Mouse (Mus musculus) hindbrain, postnatal 0 days (tissue): ENCODE data around the gene Usp26. TPM values are rescaled to one million over a fixed set of nuclear protein-coding genes. Genes with fewer than 3 reads are reported as not detected.

Experiments used
- ATAC-seq: fragments of 200-750 bp; cut with Nextera tagmentation; 2 replicates; pipeline ENCODE4 v1.8.0; 2017; ENCODE audit warnings: mild to moderate bottlenecking, moderate TSS enrichment, moderate library complexity
- DNase-seq: peaks from one replicate; pipeline ENCODE4 v3.0.0-alpha.2; 2015; ENCODE audit warnings: low spot score
- H3K27ac ChIP-seq: fragments of 300-500 bp; sonication (generic); 2 replicates; pipeline ENCODE4 v1.5.1; 2014; ENCODE audit warnings: mild to moderate bottlenecking
- H3K27me3 ChIP-seq: fragments of 300-500 bp; sonication (generic); 2 replicates; pipeline ENCODE4 v1.6.1; 2014; ENCODE audit warnings: low read length, mixed read lengths; ENCODE audit not compliant: insufficient read depth
- H3K36me3 ChIP-seq: fragments of 300-500 bp; sonication (generic); 2 replicates; pipeline ENCODE4 v1.6.1; 2014; ENCODE audit warnings: low read length, mixed read lengths; ENCODE audit not compliant: insufficient read depth
- H3K4me1 ChIP-seq: fragments of 300-500 bp; sonication (generic); 2 replicates; pipeline ENCODE4 v1.6.1; 2014; ENCODE audit warnings: antibody characterized with exemption, low read length, mixed read lengths; ENCODE audit not compliant: insufficient read depth
- H3K4me2 ChIP-seq: fragments of 300-500 bp; sonication (generic); 2 replicates; pipeline ENCODE4 v1.6.1; 2014; ENCODE audit warnings: low read depth, mild to moderate bottlenecking, low read length, moderate library complexity, mixed read lengths
- H3K4me3 ChIP-seq: fragments of 300-500 bp; sonication (generic); 2 replicates; pipeline ENCODE4 v1.5.1; 2014; ENCODE audit warnings: low read length
- H3K9ac ChIP-seq: fragments of 300-500 bp; sonication (generic); replicated peaks from 2 replicates; pipeline ENCODE4 v1.6.1; 2014; ENCODE audit warnings: mild to moderate bottlenecking, low read length, moderate library complexity, mixed read lengths
- H3K9me3 ChIP-seq: fragments of 300-500 bp; sonication (generic); 2 replicates; pipeline ENCODE4 v1.6.1; 2016; ENCODE audit warnings: low read length, mixed read lengths
- CTCF ChIP-seq: IDR thresholded peaks from 2 replicates; pipeline ENCODE4 v1.5.1; 2016; ENCODE audit warnings: antibody characterized with exemption, control low read depth, low read depth
- WGBS: fragments of 180-500 bp; shearing (Covaris S2); extraction: QIAGEN DNeasy Blood & Tissue Kit; methylation state at CpG from one replicate; pipeline ENCODE4 v1.1.7; 2014; 5-methylcytosine and 5-hydroxymethylcytosine counted together
- polyA plus RNA-seq: library from polyadenylated mRNA; unstranded; fragments of >200 nt; fragmentation: Nextera tagmentation; extraction: Ambion mirVana; gene quantifications from 2 replicates; pipeline ENCODE4 v1.2.1, GENCODE M21; 2015
- total RNA-seq: library from RNA; depleted of rRNA; stranded (reverse); fragments of >200 nt; gene quantifications from 2 replicates; pipeline ENCODE4 v1.2.3, GENCODE M21; 2014; rRNA removed

Gene Usp26
- total RNA-seq (not detected in 2 replicates), polyA plus RNA-seq (not detected in 2 replicates)

DNA sequence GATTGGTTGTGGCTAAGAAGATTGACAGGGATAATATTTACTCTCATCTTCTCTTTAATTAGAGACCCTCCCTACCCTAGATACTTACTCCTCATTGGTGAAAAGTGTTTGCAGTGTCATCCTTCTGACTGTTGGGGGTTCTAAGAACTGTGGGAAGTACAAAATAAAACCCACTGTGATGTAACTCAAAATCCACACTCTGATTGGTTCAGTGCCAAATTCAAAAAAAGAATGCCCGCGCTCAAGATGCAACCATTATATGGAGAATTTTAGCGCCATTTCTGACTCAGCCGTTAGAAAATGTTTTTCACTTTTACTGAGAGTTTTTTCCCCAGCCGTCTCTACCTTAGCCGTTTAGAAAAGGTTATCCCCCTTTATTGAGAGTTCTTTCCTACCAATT is at the start of gene Usp26:
TSS of gene Usp26 (minus strand) at position 101 of the 400 bp plus-strand sequence.
- Histone ChIP-seq H3K27me3 (no peaks in the 10 kb centered on the region), H3K4me2 (no peak within 1 kb of the TSS), H3K9me3 (no peaks in the 10 kb centered on the region), H3K27ac (no peak within 1 kb of the TSS), H3K36me3 (no peaks in the 10 kb centered on the region), H3K4me3 (no peak within 1 kb of the TSS), H3K4me1 (no peaks in the 10 kb centered on the region), H3K9ac (no peak within 1 kb of the TSS)
- DNase-seq (no peak), ATAC-seq (no peak)
- 93% methylated on average over 6 of the region's 6 CpGs for WGBS
- no peak for TF ChIP-seq CTCF

DNA sequence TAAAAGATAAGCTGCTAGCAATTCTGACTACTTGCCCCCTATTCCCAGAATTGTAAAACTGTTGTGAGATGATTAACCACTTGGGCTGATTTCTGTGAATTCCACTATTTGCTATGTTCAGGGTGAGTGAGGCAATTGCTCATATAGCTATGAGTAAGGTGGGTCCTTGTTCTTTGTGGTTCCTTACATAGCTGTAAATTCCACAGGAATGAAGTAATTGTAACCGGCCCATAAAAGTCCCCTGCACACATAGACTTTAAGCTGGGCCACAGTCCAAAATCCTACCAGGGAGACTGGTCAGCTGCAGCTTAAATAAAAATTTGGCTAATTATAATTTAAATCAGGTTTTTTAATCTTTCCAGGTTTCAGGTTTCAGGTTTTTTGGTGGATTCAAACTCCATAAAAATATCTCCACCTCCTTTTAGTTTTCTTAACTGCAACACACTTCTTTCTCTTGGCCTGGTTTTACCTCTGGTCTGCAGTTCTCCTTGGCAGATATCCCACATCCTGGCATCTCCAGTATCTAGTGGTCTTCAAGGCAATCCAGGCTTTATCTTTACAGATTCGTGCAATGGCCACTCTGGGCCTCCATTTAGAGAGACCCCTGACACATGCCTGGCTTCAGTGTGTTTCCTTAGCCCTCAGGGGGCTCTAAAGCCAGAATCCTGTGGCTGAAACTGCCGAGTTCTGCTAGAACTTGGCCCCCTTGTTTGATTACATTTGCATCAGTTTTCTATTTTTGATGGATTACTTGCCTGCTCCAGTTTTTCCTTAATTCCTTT is 13.6 kb upstream of the Usp26 start:
- DNase-seq = no peak
- H3K36me3 ChIP-seq = no peaks in the 10 kb centered on the region
- no peak for ATAC-seq
- no peaks in the 10 kb centered on the region for H3K27me3 ChIP-seq
- H3K4me2 ChIP-seq = no peak overlapping the region
- WGBS = 51% methylated on average over 3 of the region's 3 CpGs
- no peak overlapping the region for H3K4me3 ChIP-seq
- no peak for TF ChIP-seq CTCF
- no peaks in the 10 kb centered on the region for H3K4me1 ChIP-seq
- no peak overlapping the region for H3K27ac ChIP-seq
- no peak overlapping the region for H3K9ac ChIP-seq
- H3K9me3 ChIP-seq = no peaks in the 10 kb centered on the region

DNA sequence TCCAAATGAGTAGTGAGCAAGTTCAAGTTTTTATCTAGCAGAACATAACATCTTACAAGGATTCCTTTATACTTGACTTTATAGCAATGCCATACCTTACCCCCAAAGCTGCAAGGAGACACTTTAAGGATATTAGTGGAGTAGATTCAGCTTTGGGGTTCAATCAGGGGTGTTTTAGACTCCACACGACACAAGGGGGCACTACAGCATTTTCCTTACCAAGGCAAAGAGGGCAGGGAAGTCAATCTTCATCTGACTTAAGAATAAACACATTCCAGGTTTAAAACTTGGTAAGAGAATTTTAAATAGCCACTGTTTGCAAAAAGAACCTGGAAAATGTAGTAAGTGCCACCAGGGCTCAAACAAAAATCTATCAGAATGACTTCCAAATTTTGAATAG is 33.6 kb downstream of the Usp26 start:
- TF ChIP-seq CTCF = peak; percentile 45
- peak; percentile 18 for DNase-seq

DNA sequence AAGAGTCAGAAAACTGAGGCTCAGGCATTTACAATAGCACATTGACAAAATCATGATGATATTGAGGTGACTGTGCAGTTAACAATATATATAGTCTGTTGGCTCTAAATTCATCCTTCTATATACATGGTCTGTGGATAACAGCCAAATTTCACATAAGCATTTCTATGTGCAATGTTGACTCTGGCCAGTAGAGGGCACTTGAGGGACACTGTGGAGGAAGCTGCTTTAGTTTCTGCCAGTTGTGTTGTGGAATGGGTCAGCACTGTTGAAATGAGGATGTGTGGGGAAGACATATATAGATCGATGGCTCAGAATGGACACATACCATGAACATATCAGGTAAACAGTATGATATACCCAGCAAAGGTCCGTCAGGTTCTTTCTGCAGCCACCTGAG is 64.6 kb downstream of the Usp26 start:
- Histone ChIP-seq H3K9me3 (no peaks in the 10 kb centered on the region), H3K4me2 (no peak overlapping the region), H3K36me3 (no peaks in the 10 kb centered on the region), H3K9ac (no peak overlapping the region), H3K4me1 (no peaks in the 10 kb centered on the region), H3K27ac (no peak overlapping the region), H3K4me3 (no peak overlapping the region), H3K27me3 (no peaks in the 10 kb centered on the region)
- DNase-seq (peak; percentile 66), ATAC-seq (no peak)
- WGBS = 69% methylated on average over 2 of the region's 2 CpGs
- TF ChIP-seq CTCF = peak; percentile 82

More for the DNA sequence above, 33.6 kb downstream of the Usp26 start:
- no peak overlapping the region for H3K4me3 ChIP-seq
- H3K36me3 ChIP-seq = no peaks in the 10 kb centered on the region
- no peaks in the 10 kb centered on the region for H3K27me3 ChIP-seq
- no peak for ATAC-seq
- no peak overlapping the region for H3K27ac ChIP-seq
- no peaks in the 10 kb centered on the region for H3K9me3 ChIP-seq
- no peak overlapping the region for H3K4me2 ChIP-seq
- WGBS = 6% methylated on average over 1 of the region's 1 CpGs
- no peak overlapping the region for H3K9ac ChIP-seq
- H3K4me1 ChIP-seq = no peaks in the 10 kb centered on the region

DNA sequence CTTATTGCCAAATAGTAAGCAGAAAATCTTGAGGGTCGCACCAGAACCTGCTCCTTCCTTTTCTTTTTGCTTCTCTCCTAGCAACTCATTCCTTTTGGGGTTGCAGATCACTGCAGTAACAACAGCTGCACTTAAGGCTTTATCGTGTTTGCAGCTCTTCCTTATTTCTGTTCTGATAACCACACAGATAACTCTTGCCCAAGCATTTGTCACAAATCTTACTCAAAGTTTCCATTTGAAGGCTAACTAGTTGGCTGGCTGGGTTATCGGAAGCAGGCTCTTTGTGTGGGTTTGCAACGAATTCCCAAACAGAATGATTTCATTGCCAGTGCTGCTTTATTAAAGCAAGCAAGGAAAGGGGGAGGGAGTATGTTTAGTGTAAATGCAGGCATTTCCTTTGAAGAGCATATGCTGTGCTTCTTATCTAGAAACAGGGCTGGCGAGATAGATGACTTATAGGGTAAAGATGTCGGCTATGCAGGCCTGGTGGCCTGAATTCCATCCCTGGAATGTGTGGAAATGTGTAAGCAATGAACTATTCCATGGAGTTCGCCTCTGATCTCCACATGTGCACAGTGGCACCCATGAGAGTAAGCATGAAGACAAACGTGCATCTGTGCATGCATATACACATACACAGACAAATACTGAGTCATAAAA is 86.8 kb downstream of the Usp26 start:
- no peak for DNase-seq
- H3K27ac ChIP-seq = no peak overlapping the region
- no peak overlapping the region for H3K4me2 ChIP-seq
- H3K36me3 ChIP-seq = no peaks in the 10 kb centered on the region
- 72% methylated on average over 8 of the region's 8 CpGs for WGBS
- no peaks in the 10 kb centered on the region for H3K27me3 ChIP-seq
- no peak overlapping the region for H3K9ac ChIP-seq
- H3K9me3 ChIP-seq = no peaks in the 10 kb centered on the region
- ATAC-seq = no peak
- no peaks in the 10 kb centered on the region for H3K4me1 ChIP-seq
- no peak for TF ChIP-seq CTCF
- no peak overlapping the region for H3K4me3 ChIP-seq

DNA sequence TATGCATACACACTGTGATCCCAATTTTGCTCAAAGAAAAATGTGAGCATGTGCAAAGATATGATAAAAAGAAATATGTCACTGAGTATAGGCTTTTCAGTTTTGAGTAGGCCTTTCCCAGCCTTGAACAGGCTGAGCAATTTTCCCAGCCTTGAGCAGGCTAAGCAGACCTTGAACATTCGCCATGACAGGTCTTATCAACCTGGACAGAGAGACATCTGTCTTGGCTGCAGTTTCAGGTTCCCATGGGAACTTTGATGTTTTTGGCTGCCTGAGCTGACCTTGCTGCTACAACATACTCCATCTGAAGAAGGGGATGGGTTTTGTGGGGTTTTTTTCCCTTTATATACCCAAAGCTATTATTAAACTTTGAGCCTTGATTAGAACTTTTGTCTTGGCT is 88.0 kb downstream of the Usp26 start:
- Histone ChIP-seq H3K4me3 (no peak overlapping the region), H3K4me1 (no peaks in the 10 kb centered on the region), H3K27me3 (no peaks in the 10 kb centered on the region), H3K27ac (no peak overlapping the region), H3K4me2 (no peak overlapping the region), H3K9ac (no peak overlapping the region), H3K36me3 (no peaks in the 10 kb centered on the region), H3K9me3 (no peaks in the 10 kb centered on the region)
- DNase-seq = no peak
- WGBS = 72% methylated on average over 1 of the region's 1 CpGs
- no peak for ATAC-seq
- TF ChIP-seq CTCF = no peak

Other genes with a start within 250 kb of the Usp26 start
- gene Hs6st2, start 119.4 kb downstream of the Usp26 start, total RNA-seq = 49.7 and 65.7 TPM in 2 replicates
- 43.5 and 46.5 TPM in 2 replicates for gene Hs6st2, start 119.4 kb downstream of the Usp26 start, polyA plus RNA-seq
- not detected in 2 replicates for gene 1700080O16Rik, start 171.5 kb upstream of the Usp26 start, total RNA-seq
- not detected in 2 replicates for gene 1700080O16Rik, start 171.5 kb upstream of the Usp26 start, polyA plus RNA-seq